Mouse (Mus musculus): ENCODE results near the gene Smim23. TPM values are rescaled to one million over a fixed set of nuclear protein-coding genes. Genes with fewer than 3 reads are reported as not detected.

The Smim23 gene
- not detected in 2 replicates for polyA plus RNA-seq (2014; fragmentation: Nextera tagmentation; extraction: Ambion mirVana)

GRCm38 (mm10) chr11:32824505-32824904 lies at the start of gene Smim23:
TSS of gene Smim23 (minus strand) at chr11:32824605.
- Histone ChIP-seq H3K4me2 (replicated peaks; ENCODE audit: low read depth, low read length) (no peak within 1 kb of the TSS), H3K9ac (ENCODE audit: low read depth, low read length) (no peak within 1 kb of the TSS), H3K36me3 (ENCODE audit: control insufficient read depth, insufficient read depth, low read length) (no peaks in the 10 kb centered on the region), H3K4me1 (ENCODE audit: control insufficient read depth, insufficient read depth, low read length) (no peaks in the 10 kb centered on the region), H3K27me3 (ENCODE audit: control insufficient read depth, insufficient read depth, low read length) (peaks cover 6% of the 10 kb centered on the region; the same call in 1 of the 2 replicates), H3K9me3 (ENCODE audit: control insufficient read depth, low read length) (no peaks in the 10 kb centered on the region), H3K4me3 (ENCODE audit: low read length) (no peak within 1 kb of the TSS), H3K27ac (ENCODE audit: low read depth, low read length) (no peak within 1 kb of the TSS)
- no peak for ATAC-seq (ENCODE audit: low FRiP score, low TSS enrichment)
- WGBS: 93% methylated on average over 1 of the region's 1 CpGs

GRCm38 (mm10) chr11:32868619-32869383 lies 44.4 kb upstream of the Smim23 start:
- Histone ChIP-seq H3K4me2 (replicated peaks; ENCODE audit: low read depth, low read length) (no peak overlapping the region), H3K4me1 (ENCODE audit: control insufficient read depth, insufficient read depth, low read length) (no peaks in the 10 kb centered on the region), H3K36me3 (ENCODE audit: control insufficient read depth, insufficient read depth, low read length) (no peaks in the 10 kb centered on the region), H3K27me3 (ENCODE audit: control insufficient read depth, insufficient read depth, low read length) (0 out of 2 replicates have a peak, but pooled peaks cover 4% of the 10 kb centered on the region), H3K9me3 (ENCODE audit: control insufficient read depth, low read length) (no peaks in the 10 kb centered on the region), H3K27ac (ENCODE audit: low read depth, low read length) (no peak overlapping the region), H3K4me3 (ENCODE audit: low read length) (no peak overlapping the region), H3K9ac (ENCODE audit: low read depth, low read length) (no peak overlapping the region)
- ATAC-seq (ENCODE audit: low FRiP score, low TSS enrichment): no peak
- 90% methylated on average over 10 of the region's 10 CpGs for WGBS

- WGBS: 89% methylated on average over 5 of the region's 5 CpGs
- Histone ChIP-seq H3K4me2 (replicated peaks; ENCODE audit: low read depth, low read length) (no peak overlapping the region), H3K36me3 (ENCODE audit: control insufficient read depth, insufficient read depth, low read length) (no peaks in the 10 kb centered on the region), H3K4me3 (ENCODE audit: low read length) (no peak overlapping the region), H3K27ac (ENCODE audit: low read depth, low read length) (no peak overlapping the region), H3K27me3 (ENCODE audit: control insufficient read depth, insufficient read depth, low read length) (0 out of 2 replicates have a peak, but pooled peaks cover 4% of the 10 kb centered on the region), H3K9me3 (ENCODE audit: control insufficient read depth, low read length) (no peaks in the 10 kb centered on the region), H3K4me1 (ENCODE audit: control insufficient read depth, insufficient read depth, low read length) (no peaks in the 10 kb centered on the region), H3K9ac (ENCODE audit: low read depth, low read length) (no peak overlapping the region)
- ATAC-seq (ENCODE audit: low FRiP score, low TSS enrichment): no peak
Observed at GRCm38 (mm10) chr11:32864615-32865014, 40.2 kb upstream of the Smim23 start.

- H3K9me3 ChIP-seq (ENCODE audit: control insufficient read depth, low read length): no peaks in the 10 kb centered on the region
- H3K27ac ChIP-seq (ENCODE audit: low read depth, low read length): no peak overlapping the region
- H3K27me3 ChIP-seq (ENCODE audit: control insufficient read depth, insufficient read depth, low read length): no peaks in the 10 kb centered on the region; the same call in 1 of the 2 replicates
- no peak overlapping the region for H3K9ac ChIP-seq (ENCODE audit: low read depth, low read length)
- WGBS: 10% methylated on average over 8 of the region's 8 CpGs
- peak; percentile 94 for ATAC-seq (ENCODE audit: low FRiP score, low TSS enrichment)
- H3K4me1 ChIP-seq (ENCODE audit: control insufficient read depth, insufficient read depth, low read length): peaks cover 11% of the 10 kb centered on the region
- no peak overlapping the region for H3K4me2 ChIP-seq (replicated peaks; ENCODE audit: low read depth, low read length)
- H3K36me3 ChIP-seq (ENCODE audit: control insufficient read depth, insufficient read depth, low read length): no peaks in the 10 kb centered on the region
- H3K4me3 ChIP-seq (ENCODE audit: low read length): no peak overlapping the region
Observed at GRCm38 (mm10) chr11:32857418-32857879, 33.0 kb upstream of the Smim23 start.

GRCm38 (mm10) chr11:32846682-32847222 lies 22.3 kb upstream of the Smim23 start:
- Histone ChIP-seq H3K27ac (ENCODE audit: low read depth, low read length) (no peak overlapping the region), H3K4me2 (replicated peaks; ENCODE audit: low read depth, low read length) (no peak overlapping the region), H3K4me1 (ENCODE audit: control insufficient read depth, insufficient read depth, low read length) (peaks cover 4% of the 10 kb centered on the region; the same call in 1 of the 2 replicates), H3K27me3 (ENCODE audit: control insufficient read depth, insufficient read depth, low read length) (no peaks in the 10 kb centered on the region), H3K4me3 (ENCODE audit: low read length) (no peak overlapping the region), H3K36me3 (ENCODE audit: control insufficient read depth, insufficient read depth, low read length) (no peaks in the 10 kb centered on the region), H3K9me3 (ENCODE audit: control insufficient read depth, low read length) (no peaks in the 10 kb centered on the region), H3K9ac (ENCODE audit: low read depth, low read length) (no peak overlapping the region)
- ATAC-seq (ENCODE audit: low FRiP score, low TSS enrichment): no peak
- 34% methylated on average over 20 of the region's 20 CpGs for WGBS

GRCm38 (mm10) chr11:32841169-32841568 lies 16.8 kb upstream of the Smim23 start:
- H3K27ac ChIP-seq (ENCODE audit: low read depth, low read length): no peak overlapping the region
- H3K9ac ChIP-seq (ENCODE audit: low read depth, low read length): no peak overlapping the region
- 32% methylated on average over 5 of the region's 5 CpGs for WGBS
- 0 out of 2 replicates have a peak, but pooled peaks have one; percentile 53 for ATAC-seq (ENCODE audit: low FRiP score, low TSS enrichment)
- peaks cover under 1% of the 10 kb centered on the region; the same call in 1 of the 2 replicates for H3K9me3 ChIP-seq (ENCODE audit: control insufficient read depth, low read length)
- H3K36me3 ChIP-seq (ENCODE audit: control insufficient read depth, insufficient read depth, low read length): no peaks in the 10 kb centered on the region
- no peaks in the 10 kb centered on the region for H3K27me3 ChIP-seq (ENCODE audit: control insufficient read depth, insufficient read depth, low read length)
- H3K4me3 ChIP-seq (ENCODE audit: low read length): no peak overlapping the region
- H3K4me1 ChIP-seq (ENCODE audit: control insufficient read depth, insufficient read depth, low read length): peaks cover 7% of the 10 kb centered on the region; the same call in 1 of the 2 replicates
- no peak overlapping the region for H3K4me2 ChIP-seq (replicated peaks; ENCODE audit: low read depth, low read length)

- Histone ChIP-seq H3K9ac (ENCODE audit: low read depth, low read length) (no peak overlapping the region), H3K27ac (ENCODE audit: low read depth, low read length) (no peak overlapping the region), H3K4me2 (replicated peaks; ENCODE audit: low read depth, low read length) (no peak overlapping the region), H3K4me3 (ENCODE audit: low read length) (no peak overlapping the region), H3K27me3 (ENCODE audit: control insufficient read depth, insufficient read depth, low read length) (no peaks in the 10 kb centered on the region), H3K36me3 (ENCODE audit: control insufficient read depth, insufficient read depth, low read length) (no peaks in the 10 kb centered on the region), H3K4me1 (ENCODE audit: control insufficient read depth, insufficient read depth, low read length) (peaks cover 8% of the 10 kb centered on the region; the same call in 1 of the 2 replicates), H3K9me3 (ENCODE audit: control insufficient read depth, low read length) (peaks cover 2% of the 10 kb centered on the region; the same call in 1 of the 2 replicates)
- WGBS: 38% methylated on average over 9 of the region's 9 CpGs
- no peak for ATAC-seq (ENCODE audit: low FRiP score, low TSS enrichment)
Observed at GRCm38 (mm10) chr11:32840256-32840655, 15.9 kb upstream of the Smim23 start.

GRCm38 (mm10) chr11:32835022-32835421 lies 10.6 kb upstream of the Smim23 start:
- H3K4me1 ChIP-seq (ENCODE audit: control insufficient read depth, insufficient read depth, low read length): peaks cover 8% of the 10 kb centered on the region
- WGBS: 7% methylated on average over 8 of the region's 8 CpGs
- no peaks in the 10 kb centered on the region for H3K36me3 ChIP-seq (ENCODE audit: control insufficient read depth, insufficient read depth, low read length)
- H3K9ac ChIP-seq (ENCODE audit: low read depth, low read length): no peak overlapping the region
- H3K4me2 ChIP-seq (replicated peaks; ENCODE audit: low read depth, low read length): no peak overlapping the region
- H3K9me3 ChIP-seq (ENCODE audit: control insufficient read depth, low read length): peaks cover 2% of the 10 kb centered on the region; the same call in 1 of the 2 replicates
- peak; percentile 79 for ATAC-seq (ENCODE audit: low FRiP score, low TSS enrichment)
- H3K27ac ChIP-seq (ENCODE audit: low read depth, low read length): no peak overlapping the region
- H3K27me3 ChIP-seq (ENCODE audit: control insufficient read depth, insufficient read depth, low read length): no peaks in the 10 kb centered on the region
- no peak overlapping the region for H3K4me3 ChIP-seq (ENCODE audit: low read length)

Data from kidney, embryonic 14.5 days (tissue).